Mouse (Mus musculus) forebrain, postnatal 0 days (tissue): ENCODE measurements around the gene Csmd2. TPM values are rescaled to one million over a fixed set of nuclear protein-coding genes. Genes with fewer than 3 reads are reported as not detected.

Experiments
- ATAC-seq: fragments of 200-750 bp; cut with Nextera tagmentation; 2 replicates; pipeline ENCODE4 v1.8.0; 2017; ENCODE audit warnings: mild to moderate bottlenecking, moderate library complexity
- DNase-seq: peaks from one replicate; pipeline ENCODE4 v3.0.0-alpha.2; 2015
- H3K27ac ChIP-seq: fragments of 300-500 bp; sonication (generic); 2 replicates; pipeline ENCODE4 v1.5.1; 2014; ENCODE audit warnings: low read depth, mild to moderate bottlenecking, antibody characterized with exemption, low read length, moderate library complexity, mixed read lengths
- H3K27me3 ChIP-seq: fragments of 300-500 bp; sonication (generic); 2 replicates; pipeline ENCODE4 v1.6.1; 2014; ENCODE audit warnings: mild to moderate bottlenecking, low read length, mixed read lengths; ENCODE audit not compliant: insufficient read depth
- H3K36me3 ChIP-seq: fragments of 300-500 bp; sonication (generic); 2 replicates; pipeline ENCODE4 v1.6.1; 2014; ENCODE audit warnings: mild to moderate bottlenecking, moderate library complexity; ENCODE audit not compliant: insufficient read depth
- H3K4me1 ChIP-seq: fragments of 300-500 bp; sonication (generic); 2 replicates; pipeline ENCODE4 v1.6.1; 2014; ENCODE audit warnings: antibody characterized with exemption; ENCODE audit not compliant: insufficient read depth
- H3K4me2 ChIP-seq: fragments of 300-500 bp; sonication (generic); 2 replicates; pipeline ENCODE4 v1.6.1; 2014; ENCODE audit warnings: low read depth, mild to moderate bottlenecking, moderate library complexity
- H3K4me3 ChIP-seq: fragments of 300-500 bp; sonication (generic); 2 replicates; pipeline ENCODE4 v1.5.1; 2014; ENCODE audit warnings: low read depth, low read length, mixed read lengths
- H3K9ac ChIP-seq: fragments of 300-500 bp; sonication (generic); 2 replicates; pipeline ENCODE4 v1.6.1; 2014; ENCODE audit warnings: mild to moderate bottlenecking
- H3K9me3 ChIP-seq: fragments of 300-500 bp; sonication (generic); 2 replicates; pipeline ENCODE4 v1.6.1; 2016; ENCODE audit warnings: low read length
- CTCF ChIP-seq: sonication (generic); IDR thresholded peaks from 2 replicates; pipeline ENCODE4 v1.5.1; 2016; ENCODE audit warnings: antibody characterized with exemption, control low read depth, low read depth
- WGBS: fragments of 180-500 bp; shearing (Covaris S2); extraction: QIAGEN DNeasy Blood & Tissue Kit; methylation state at CpG from one replicate; pipeline ENCODE4 v1.1.7; 2014; 5-methylcytosine and 5-hydroxymethylcytosine counted together
- polyA plus RNA-seq: library from polyadenylated mRNA; unstranded; fragments of >200 nt; fragmentation: Nextera tagmentation; extraction: Ambion mirVana; gene quantifications from 2 replicates; pipeline ENCODE4 v1.2.1, GENCODE M21; 2015
- total RNA-seq: library from RNA; depleted of rRNA; stranded (reverse); fragments of >200 nt; gene quantifications from 2 replicates; pipeline ENCODE4 v1.2.3, GENCODE M21; 2014

Csmd2 gene
- total and polyA plus RNA-seq, 2 experiments from 2014 or later, result 5.5 to 35.8 TPM

GRCm38 (mm10) chr4:128401591-128401990 is 413.9 kb downstream of the Csmd2 start:
- no peak overlapping the region for H3K9ac ChIP-seq
- H3K27ac ChIP-seq, result no peak overlapping the region

DNA sequence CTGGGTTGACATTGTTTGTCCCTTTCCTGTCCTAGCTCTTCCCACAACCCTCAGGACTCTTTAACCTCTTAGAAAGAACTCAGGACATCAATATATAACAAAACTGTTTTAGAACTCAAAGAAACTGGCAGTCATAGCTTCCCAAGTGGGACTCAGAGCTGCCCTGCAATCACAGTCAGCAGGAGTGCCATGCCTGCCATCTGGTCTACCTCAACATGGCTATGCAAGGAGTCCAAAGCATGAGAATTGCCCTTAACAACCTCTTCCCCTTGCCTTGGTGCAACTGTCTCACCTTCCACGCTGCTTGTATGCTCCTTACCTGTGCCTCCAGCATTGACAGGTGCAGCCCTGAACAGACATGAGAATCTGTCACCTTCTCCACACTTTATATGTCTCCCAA is 415.0 kb downstream of the Csmd2 start:
- TF ChIP-seq CTCF, result no peak
- Histone ChIP-seq H3K9me3 (no peaks in the 10 kb centered on the region), H3K27me3 (no peaks in the 10 kb centered on the region), H3K27ac (no peak overlapping the region), H3K36me3 (peaks cover 4% of the 10 kb centered on the region; the same call in 1 of the 2 replicates), H3K4me1 (peaks cover 15% of the 10 kb centered on the region), H3K9ac (no peak overlapping the region), H3K4me2 (no peak overlapping the region), H3K4me3 (no peak overlapping the region)
- ATAC-seq, result no peak
- DNase-seq, result no peak
- 81% methylated on average over 1 of the region's 1 CpGs for WGBS

More at GRCm38 (mm10) chr4:128401591-128401990, 413.9 kb downstream of the Csmd2 start:
- Histone ChIP-seq H3K27me3 (no peaks in the 10 kb centered on the region), H3K4me3 (no peak overlapping the region), H3K9me3 (no peaks in the 10 kb centered on the region), H3K36me3 (peaks cover 5% of the 10 kb centered on the region; the same call in 1 of the 2 replicates), H3K4me1 (peaks cover 18% of the 10 kb centered on the region), H3K4me2 (no peak overlapping the region)
- TF ChIP-seq CTCF, result no peak
- 50% methylated on average over 3 of the region's 3 CpGs for WGBS
- DNase-seq (no peak), ATAC-seq (no peak)

DNA sequence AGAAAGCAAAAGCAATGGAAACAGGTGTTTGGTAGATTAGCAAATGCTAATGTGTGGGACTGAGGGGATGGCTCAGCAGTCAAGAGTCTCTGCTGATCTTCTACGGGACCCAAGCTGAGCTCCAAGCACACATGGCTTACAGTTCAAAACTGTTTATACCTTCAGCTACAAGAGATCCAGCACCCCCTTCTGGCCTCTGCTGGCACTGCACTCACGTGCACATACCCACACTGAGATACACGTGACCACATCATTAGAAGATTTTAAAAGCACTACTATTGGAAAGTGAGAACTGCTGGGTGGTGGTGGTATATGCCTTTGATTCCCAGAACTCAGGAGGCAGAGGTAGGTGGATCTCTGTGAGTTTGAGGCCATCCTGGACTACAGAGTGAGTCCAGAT is 417.9 kb downstream of the Csmd2 start:
- DNase-seq, result no peak
- Histone ChIP-seq H3K27me3 (no peaks in the 10 kb centered on the region), H3K9me3 (no peaks in the 10 kb centered on the region), H3K4me2 (no peak overlapping the region), H3K4me1 (no peaks in the 10 kb centered on the region), H3K27ac (no peak overlapping the region), H3K4me3 (no peak overlapping the region), H3K9ac (no peak overlapping the region), H3K36me3 (peaks cover 4% of the 10 kb centered on the region; the same call in 1 of the 2 replicates)
- ATAC-seq, result no peak
- 84% methylated on average over 3 of the region's 3 CpGs for WGBS
- TF ChIP-seq CTCF, result peak; percentile 32; the same call in 1 of the 2 replicates

GRCm38 (mm10) chr4:128407084-128407845 is 419.6 kb downstream of the Csmd2 start:
- H3K4me2 ChIP-seq, result no peak overlapping the region
- H3K36me3 ChIP-seq, result peaks cover 4% of the 10 kb centered on the region; the same call in 1 of the 2 replicates
- no peak for TF ChIP-seq CTCF
- DNase-seq (no peak), ATAC-seq (peak; percentile 17; the same call in 1 of the 2 replicates)
- H3K9me3 ChIP-seq, result no peaks in the 10 kb centered on the region
- H3K27ac ChIP-seq, result no peak overlapping the region
- WGBS, result 40% methylated on average over 9 of the region's 9 CpGs
- no peaks in the 10 kb centered on the region for H3K4me1 ChIP-seq
- no peak overlapping the region for H3K4me3 ChIP-seq
- H3K9ac ChIP-seq, result no peak overlapping the region
- no peaks in the 10 kb centered on the region for H3K27me3 ChIP-seq

- Histone ChIP-seq H3K27me3 (no peaks in the 10 kb centered on the region), H3K4me2 (no peak overlapping the region), H3K27ac (peak overlapping the region; percentile 23; the same call in 1 of the 2 replicates), H3K9me3 (no peaks in the 10 kb centered on the region), H3K4me3 (no peak overlapping the region), H3K4me1 (no peaks in the 10 kb centered on the region), H3K9ac (no peak overlapping the region), H3K36me3 (peaks cover 18% of the 10 kb centered on the region)
- 62% methylated on average over 7 of the region's 7 CpGs for WGBS
- peak; percentile 74; the same call in 1 of the 2 replicates for ATAC-seq
- peak; percentile 52 for DNase-seq
- TF ChIP-seq CTCF, result no peak
Observed at GRCm38 (mm10) chr4:128411941-128412630, 424.4 kb downstream of the Csmd2 start.

GRCm38 (mm10) chr4:128414741-128415140 is 427.1 kb downstream of the Csmd2 start:
- TF ChIP-seq CTCF, result no peak
- Histone ChIP-seq H3K4me2 (no peak overlapping the region), H3K27ac (no peak overlapping the region), H3K9me3 (no peaks in the 10 kb centered on the region), H3K36me3 (peaks cover 20% of the 10 kb centered on the region), H3K27me3 (no peaks in the 10 kb centered on the region), H3K4me1 (no peaks in the 10 kb centered on the region), H3K9ac (no peak overlapping the region), H3K4me3 (no peak overlapping the region)
- DNase-seq (no peak), ATAC-seq (no peak)
- 88% methylated on average over 2 of the region's 2 CpGs for WGBS
